In the genomic region with DNA sequence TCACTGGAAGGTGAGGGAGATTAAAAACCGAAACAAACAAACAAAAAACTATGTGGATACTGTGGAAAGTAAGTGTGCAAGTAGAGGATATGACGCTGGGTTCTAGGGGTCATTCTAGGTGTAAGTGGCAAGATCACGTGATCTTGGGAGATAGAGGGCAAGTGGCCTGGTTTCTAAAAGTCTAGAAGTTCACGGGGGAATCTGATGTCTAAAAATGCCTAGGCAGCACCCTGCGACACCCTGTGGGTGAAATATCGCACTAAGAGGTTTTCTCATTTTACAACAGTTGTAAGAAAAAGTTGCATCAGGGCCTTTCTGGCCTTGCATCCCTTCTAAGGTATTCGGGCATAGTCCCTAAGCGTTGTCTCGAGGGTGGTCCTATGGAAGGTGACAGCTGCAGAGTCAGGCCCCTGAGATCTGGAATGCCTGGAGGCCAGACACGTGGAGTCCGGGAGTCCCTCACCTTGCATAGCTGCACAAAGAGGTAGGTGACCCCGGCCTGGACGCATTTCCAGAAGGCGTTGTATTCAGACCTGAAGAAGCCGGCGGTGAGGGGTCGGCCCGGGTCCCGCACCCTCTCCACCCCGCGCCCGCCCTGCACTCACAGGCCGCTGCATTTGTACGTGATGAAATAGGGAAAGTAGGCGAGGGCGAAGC, we compare ENCODE assay signal across 8 mouse cellular contexts. TPM values are rescaled to one million over a fixed set of nuclear protein-coding genes. Genes with fewer than 3 reads are reported as not detected.
DNase-seq lines count a peak whose midpoint lies in the region; ATAC-seq and TF ChIP-seq lines count a peak whose summit lies in the region.

No protein-coding gene starts in this region.

- TF ChIP-seq CTCF in spleen, adult 2 months (IDR thresholded peaks at IDR 0.05; ENCODE audit: extremely low read depth, insufficient read depth, insufficient read length, insufficient replicate concordance) = no peak

- ATAC-seq in cerebellum, adult (ENCODE audit: insufficient number of reproducible peaks, low FRiP score, low TSS enrichment) = peak; percentile 34; the same call in 1 of the 2 replicates
- ATAC-seq in intestine, embryonic 14.5 days (replicated peaks; ENCODE audit: low FRiP score, low TSS enrichment, low read depth) = peak; percentile 48
- peak; percentile 46 for ATAC-seq in neural tube, embryonic 13.5 days (ENCODE audit: low read depth)

- H3K9me3 ChIP-seq in intestine, embryonic 14.5 days (ENCODE audit: control insufficient read depth, low read length) = no peaks in the 10 kb centered on the region
- H3K9me3 ChIP-seq in neural tube, embryonic 13.5 days = no peaks in the 10 kb centered on the region

- H3K4me1 ChIP-seq in spleen, adult 2 months (ENCODE audit: control insufficient read depth, insufficient read depth, insufficient read length) = peaks cover 3% of the 10 kb centered on the region; the same call in 1 of the 2 replicates
- peaks cover 12% of the 10 kb centered on the region for H3K4me1 ChIP-seq in intestine, embryonic 14.5 days (replicated peaks; ENCODE audit: control insufficient read depth, insufficient read depth, low read length)
- peaks cover 34% of the 10 kb centered on the region for H3K4me1 ChIP-seq in neural tube, embryonic 13.5 days (replicated peaks)

- H3K27ac ChIP-seq in spleen, adult 2 months (ENCODE audit: insufficient read depth, low read length) = peak overlapping the region; percentile 22; the same call in 1 of the 2 replicates
- H3K27ac ChIP-seq in intestine, embryonic 14.5 days (ENCODE audit: low read depth) = peak overlapping the region; percentile 88
- H3K27ac ChIP-seq in neural tube, embryonic 13.5 days (replicated peaks) = peak overlapping the region; percentile 96

- WGBS in spleen, adult 2 months = 6% methylated on average over 26 of the region's 26 CpGs
- WGBS in intestine, embryonic 14.5 days = 8% methylated on average over 26 of the region's 26 CpGs
- 8% methylated on average over 26 of the region's 26 CpGs for WGBS in neural tube, embryonic 13.5 days

- no peaks in the 10 kb centered on the region for H3K36me3 ChIP-seq in spleen, adult 2 months (ENCODE audit: control insufficient read depth, insufficient read depth, low read length)
- H3K36me3 ChIP-seq in intestine, embryonic 14.5 days (ENCODE audit: control insufficient read depth, insufficient read depth, low read length) = peaks cover 21% of the 10 kb centered on the region; the same call in 1 of the 2 replicates
- peaks cover 42% of the 10 kb centered on the region for H3K36me3 ChIP-seq in neural tube, embryonic 13.5 days

- DNase-seq in cerebellum, adult 18-20 months = no peak
- DNase-seq in spleen, adult 2 months (ENCODE audit: low read depth in 1 of 2, low spot score in 2 of 2) = no peak
- no peak for DNase-seq in spleen, postnatal 10 days (ENCODE audit: low spot score in 2 of 2)
- DNase-seq in intestine, embryonic 14.5 days (ENCODE audit: low spot score) = no peak
- no peak for DNase-seq in retina, embryonic 14.5 days (ENCODE audit: low spot score)
- no peak for DNase-seq in adrenal gland, postnatal 10 days

- H3K27me3 ChIP-seq in spleen, adult 2 months (ENCODE audit: control insufficient read depth, insufficient read depth, low read length) = no peaks in the 10 kb centered on the region
- no peaks in the 10 kb centered on the region for H3K27me3 ChIP-seq in intestine, embryonic 14.5 days (replicated peaks; ENCODE audit: control insufficient read depth, insufficient read depth, low read length)
- no peaks in the 10 kb centered on the region for H3K27me3 ChIP-seq in neural tube, embryonic 13.5 days

- H3K4me3 ChIP-seq in spleen, adult 2 months (ENCODE audit: extremely low read depth, insufficient read depth, insufficient read length) = peak overlapping the region; percentile 97
- H3K4me3 ChIP-seq in intestine, embryonic 14.5 days (ENCODE audit: low read depth, low read length) = peak overlapping the region; percentile 85
- peak overlapping the region; percentile 82 for H3K4me3 ChIP-seq in neural tube, embryonic 13.5 days

- peak overlapping the region; percentile 77 for H3K4me2 ChIP-seq in intestine, embryonic 14.5 days (ENCODE audit: low read length)
- H3K4me2 ChIP-seq in neural tube, embryonic 13.5 days = peak overlapping the region; percentile 86

- TF ChIP-seq POLR2A in spleen, adult 2 months (IDR thresholded peaks at IDR 0.05; ENCODE audit: low read depth, low read length) = no peak

- H3K9ac ChIP-seq in intestine, embryonic 14.5 days (ENCODE audit: low read length) = peak overlapping the region; percentile 74
- H3K9ac ChIP-seq in neural tube, embryonic 13.5 days = peak overlapping the region; percentile 89

RNA-seq across cellular contexts. Expression of gene Tmem147, which starts 0.5 kb away (rescaled TPM):
- 103 and 107 TPM in 2 replicates for polyA plus RNA-seq in spleen, adult 2 months (2012; rRNA removed)
- 213 and 238 TPM in 2 replicates for polyA plus RNA-seq in intestine, embryonic 14.5 days (2014; fragmentation: Nextera tagmentation; extraction: Ambion mirVana)
- 253 and 272 TPM in 2 replicates for polyA plus RNA-seq in neural tube, embryonic 13.5 days (2015; fragmentation: Nextera tagmentation; extraction: Ambion mirVana)
- 100 to 1,000 TPM; 246 to 247 TPM for total RNA-seq in adrenal gland, postnatal 10 days (2021)

RNA-seq across cellular contexts. Expression of gene Gapdhs, which starts 14.6 kb away (rescaled TPM):
- polyA plus RNA-seq in spleen, adult 2 months (2012; rRNA removed) = 0.12 TPM in 1 of 2 replicates, not detected in the other
- 0.51 TPM in 1 of 2 replicates, not detected in the other for polyA plus RNA-seq in intestine, embryonic 14.5 days (2014; fragmentation: Nextera tagmentation; extraction: Ambion mirVana)
- 1.6 and 2.9 TPM in 2 replicates for polyA plus RNA-seq in neural tube, embryonic 13.5 days (2015; fragmentation: Nextera tagmentation; extraction: Ambion mirVana)
- not detected for total RNA-seq in adrenal gland, postnatal 10 days (2021)

RNA-seq across cellular contexts. Expression of gene Atp4a, which starts 16.9 kb away (rescaled TPM):
- polyA plus RNA-seq in spleen, adult 2 months (2012; rRNA removed) = 0.90 and 1.0 TPM in 2 replicates
- polyA plus RNA-seq in intestine, embryonic 14.5 days (2014; fragmentation: Nextera tagmentation; extraction: Ambion mirVana) = 1.0 and 2.2 TPM in 2 replicates
- 0.80 and 1.6 TPM in 2 replicates for polyA plus RNA-seq in neural tube, embryonic 13.5 days (2015; fragmentation: Nextera tagmentation; extraction: Ambion mirVana)
- total RNA-seq in adrenal gland, postnatal 10 days (2021) = 1 to 10 TPM; 2.3 to 3.1 TPM

RNA-seq across cellular contexts. Expression of gene Sbsn, which starts 22.4 kb away (rescaled TPM):
- 0.47 and 0.97 TPM in 2 replicates for polyA plus RNA-seq in spleen, adult 2 months (2012; rRNA removed)
- polyA plus RNA-seq in intestine, embryonic 14.5 days (2014; fragmentation: Nextera tagmentation; extraction: Ambion mirVana) = 1.5 and 2.7 TPM in 2 replicates
- 1.2 and 2.8 TPM in 2 replicates for polyA plus RNA-seq in neural tube, embryonic 13.5 days (2015; fragmentation: Nextera tagmentation; extraction: Ambion mirVana)
- total RNA-seq in adrenal gland, postnatal 10 days (2021) = 10 to 100 TPM; 25.4 to 34.6 TPM

RNA-seq across cellular contexts. Expression of gene 2200002J24Rik, which starts 30.1 kb away (rescaled TPM):
- polyA plus RNA-seq in spleen, adult 2 months (2012; rRNA removed) = 0.41 and 0.63 TPM in 2 replicates
- 1.4 TPM in 2 replicates for polyA plus RNA-seq in intestine, embryonic 14.5 days (2014; fragmentation: Nextera tagmentation; extraction: Ambion mirVana)
- polyA plus RNA-seq in neural tube, embryonic 13.5 days (2015; fragmentation: Nextera tagmentation; extraction: Ambion mirVana) = not detected in 2 replicates
- 1 to 10 TPM in 1 of 2 experiments, not detected in 1; 2.6 TPM for total RNA-seq in adrenal gland, postnatal 10 days (2021)

Comparison
In these comparisons a context has a peak if more than half of its experiments do, and no peak if none do; other contexts are left out.
1. H3K27ac ChIP-seq: peak in every context shown above with its lines; median percentile 96 in neural tube, embryonic 13.5 days; 88 in intestine, embryonic 14.5 days; 22 in spleen, adult 2 months.